Mouse (Mus musculus) heart, embryonic 11.5 days (tissue): ENCODE results near the gene Cyp1a1. TPM values are rescaled to one million over a fixed set of nuclear protein-coding genes. Genes with fewer than 3 reads are reported as not detected.

Experiments used
- ATAC-seq: fragments of 200-750 bp; cut with Nextera tagmentation; replicated peaks from 2 replicates; pipeline ENCODE4 v1.8.0; 2017; ENCODE audit warnings: moderate library complexity; ENCODE audit not compliant: insufficient number of reproducible peaks, low FRiP score, low TSS enrichment
- H3K27ac ChIP-seq: fragments of 300-500 bp; sonication (generic); 2 replicates; pipeline ENCODE4 v1.5.1; 2014; ENCODE audit warnings: mild to moderate bottlenecking, low read depth, low read length
- H3K27me3 ChIP-seq: fragments of 300-500 bp; sonication (generic); 2 replicates; pipeline ENCODE4 v1.6.1; 2014; ENCODE audit warnings: mild to moderate bottlenecking, low read length, mixed read lengths; ENCODE audit not compliant: control insufficient read depth, insufficient read depth
- H3K36me3 ChIP-seq: fragments of 300-500 bp; sonication (generic); 2 replicates; pipeline ENCODE4 v1.6.1; 2014; ENCODE audit warnings: mild to moderate bottlenecking, low read length, moderate library complexity, mixed read lengths; ENCODE audit not compliant: control insufficient read depth, insufficient read depth
- H3K4me1 ChIP-seq: fragments of 300-500 bp; sonication (generic); 2 replicates; pipeline ENCODE4 v1.6.1; 2014; ENCODE audit warnings: low read length; ENCODE audit not compliant: control insufficient read depth, insufficient read depth
- H3K4me2 ChIP-seq: fragments of 300-500 bp; sonication (generic); 2 replicates; pipeline ENCODE4 v1.6.1; 2014; ENCODE audit warnings: mild to moderate bottlenecking, moderate library complexity
- H3K4me3 ChIP-seq: fragments of 300-500 bp; sonication (generic); 2 replicates; pipeline ENCODE4 v1.5.1; 2014; ENCODE audit warnings: low read depth, low read length
- H3K9ac ChIP-seq: fragments of 300-500 bp; sonication (generic); 2 replicates; pipeline ENCODE4 v1.6.1; 2014; ENCODE audit warnings: mild to moderate bottlenecking, low read depth, low read length, moderate library complexity
- H3K9me3 ChIP-seq: fragments of 300-500 bp; sonication (generic); replicated peaks from 2 replicates; pipeline ENCODE4 v1.6.1; 2016; ENCODE audit warnings: low read length; ENCODE audit not compliant: control insufficient read depth
- WGBS: fragments of 180-500 bp; shearing (Covaris S2); extraction: QIAGEN DNeasy Blood & Tissue Kit; methylation state at CpG from one replicate; pipeline ENCODE4 v1.1.7; 2014; ENCODE audit not compliant: insufficient replicate concordance; 5-methylcytosine and 5-hydroxymethylcytosine counted together
- polyA plus RNA-seq: library from polyadenylated mRNA; unstranded; fragments of >200 nt; fragmentation: Nextera tagmentation; extraction: Ambion mirVana; gene quantifications from 2 replicates; pipeline ENCODE4 v1.2.1, GENCODE M21; 2014

Gene Cyp1a1
- polyA plus RNA-seq, 1 experiment from 2014 or later, result not detected

- Histone ChIP-seq H3K27me3 (no peaks in the 10 kb centered on the region), H3K9me3 (no peaks in the 10 kb centered on the region), H3K4me2 (no peak overlapping the region), H3K27ac (no peak overlapping the region), H3K9ac (no peak overlapping the region), H3K4me3 (no peak overlapping the region), H3K4me1 (peaks cover 4% of the 10 kb centered on the region; the same call in 1 of the 2 replicates), H3K36me3 (no peaks in the 10 kb centered on the region)
- ATAC-seq, result no peak
- WGBS, result 63% methylated on average over 6 of the region's 6 CpGs
These were observed 27.2 kb upstream of the Cyp1a1 start for GRCm38 (mm10) chr9:57660501-57660900.

DNA sequence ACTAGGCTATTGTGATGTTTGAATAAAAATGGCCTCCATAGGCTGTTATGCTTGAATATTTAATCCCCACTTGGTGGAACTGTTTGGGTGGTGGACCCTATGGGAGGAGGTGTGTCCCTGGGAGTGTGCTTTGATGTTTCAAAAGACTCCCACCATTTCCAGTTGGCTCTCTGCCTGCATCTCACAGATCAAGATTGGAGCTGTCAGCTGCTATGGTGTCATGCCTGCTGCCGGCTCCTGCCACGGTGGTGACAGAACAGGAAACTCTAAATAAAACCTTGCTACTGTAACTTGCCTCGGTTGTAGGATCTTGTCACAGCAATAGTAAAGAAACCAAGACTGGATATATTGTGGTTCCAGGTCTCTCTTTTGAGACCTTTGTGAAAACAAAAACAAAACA lies 26.2 kb upstream of the Cyp1a1 start:
- no peak overlapping the region for H3K27ac ChIP-seq
- H3K9me3 ChIP-seq, result no peaks in the 10 kb centered on the region
- H3K9ac ChIP-seq, result no peak overlapping the region
- no peak overlapping the region for H3K4me3 ChIP-seq
- H3K4me2 ChIP-seq, result no peak overlapping the region
- 35% methylated on average over 3 of the region's 3 CpGs for WGBS
- H3K36me3 ChIP-seq, result no peaks in the 10 kb centered on the region
- no peaks in the 10 kb centered on the region for H3K4me1 ChIP-seq
- ATAC-seq, result no peak
- H3K27me3 ChIP-seq, result no peaks in the 10 kb centered on the region

DNA sequence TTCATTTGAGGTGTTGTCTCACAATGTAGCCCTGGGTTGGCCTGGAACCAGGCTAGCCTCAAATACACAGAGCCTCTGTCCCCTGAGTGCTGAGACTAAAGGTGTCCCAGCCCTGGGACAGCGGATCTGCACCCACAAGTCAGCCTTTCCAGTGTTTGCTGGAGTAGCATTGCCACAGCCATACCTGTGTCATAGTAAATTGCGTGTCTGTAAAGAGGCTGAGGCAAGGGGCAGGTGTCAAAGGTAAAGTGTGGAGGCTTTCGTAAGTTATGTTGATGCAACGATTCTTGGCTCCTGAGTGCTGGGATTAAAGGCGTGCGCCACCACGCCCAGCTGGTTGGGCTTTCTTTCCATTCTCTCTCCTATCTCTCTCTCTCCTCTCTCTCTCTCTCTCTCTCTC lies 23.1 kb upstream of the Cyp1a1 start:
- Histone ChIP-seq H3K9ac (no peak overlapping the region), H3K36me3 (no peaks in the 10 kb centered on the region), H3K4me2 (no peak overlapping the region), H3K4me3 (no peak overlapping the region), H3K27ac (no peak overlapping the region), H3K27me3 (no peaks in the 10 kb centered on the region), H3K4me1 (peaks cover 3% of the 10 kb centered on the region; the same call in 1 of the 2 replicates), H3K9me3 (no peaks in the 10 kb centered on the region)
- 50% methylated on average over 7 of the region's 7 CpGs for WGBS
- ATAC-seq, result no peak

DNA sequence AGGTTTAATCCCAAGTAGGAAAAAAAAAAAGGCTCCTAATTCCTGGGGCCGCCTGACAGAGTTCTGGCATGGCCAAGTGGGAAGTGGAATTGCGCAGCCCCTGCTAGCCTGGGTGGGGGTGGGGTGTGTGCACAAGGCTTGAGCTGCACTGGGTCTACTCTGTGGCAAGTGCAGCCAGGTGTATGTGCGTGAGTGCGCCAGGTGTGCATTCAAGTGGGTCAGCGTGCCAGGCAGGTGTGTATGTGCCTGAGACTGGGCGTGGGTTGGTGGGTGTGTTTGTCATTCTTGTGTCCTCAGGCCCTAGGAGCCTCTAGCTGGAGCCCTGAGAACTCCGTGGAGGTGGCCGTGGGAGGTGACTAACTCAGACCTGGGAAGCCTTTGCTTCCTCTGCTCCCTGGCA lies 21.2 kb upstream of the Cyp1a1 start:
- H3K27ac ChIP-seq, result no peak overlapping the region
- no peaks in the 10 kb centered on the region for H3K9me3 ChIP-seq
- 85% methylated on average over 8 of the region's 8 CpGs for WGBS
- no peak for ATAC-seq
- no peak overlapping the region for H3K9ac ChIP-seq
- H3K27me3 ChIP-seq, result no peaks in the 10 kb centered on the region
- H3K36me3 ChIP-seq, result no peaks in the 10 kb centered on the region
- no peak overlapping the region for H3K4me2 ChIP-seq
- H3K4me3 ChIP-seq, result no peak overlapping the region
- H3K4me1 ChIP-seq, result peaks cover 3% of the 10 kb centered on the region; the same call in 1 of the 2 replicates

GRCm38 (mm10) chr9:57667136-57667535 lies 20.6 kb upstream of the Cyp1a1 start:
- ATAC-seq, result no peak
- H3K27ac ChIP-seq, result no peak overlapping the region
- H3K9ac ChIP-seq, result no peak overlapping the region
- 61% methylated on average over 3 of the region's 3 CpGs for WGBS
- H3K27me3 ChIP-seq, result no peaks in the 10 kb centered on the region
- H3K9me3 ChIP-seq, result no peaks in the 10 kb centered on the region
- peaks cover 3% of the 10 kb centered on the region; the same call in 1 of the 2 replicates for H3K4me1 ChIP-seq
- no peak overlapping the region for H3K4me2 ChIP-seq
- no peak overlapping the region for H3K4me3 ChIP-seq
- no peaks in the 10 kb centered on the region for H3K36me3 ChIP-seq

DNA sequence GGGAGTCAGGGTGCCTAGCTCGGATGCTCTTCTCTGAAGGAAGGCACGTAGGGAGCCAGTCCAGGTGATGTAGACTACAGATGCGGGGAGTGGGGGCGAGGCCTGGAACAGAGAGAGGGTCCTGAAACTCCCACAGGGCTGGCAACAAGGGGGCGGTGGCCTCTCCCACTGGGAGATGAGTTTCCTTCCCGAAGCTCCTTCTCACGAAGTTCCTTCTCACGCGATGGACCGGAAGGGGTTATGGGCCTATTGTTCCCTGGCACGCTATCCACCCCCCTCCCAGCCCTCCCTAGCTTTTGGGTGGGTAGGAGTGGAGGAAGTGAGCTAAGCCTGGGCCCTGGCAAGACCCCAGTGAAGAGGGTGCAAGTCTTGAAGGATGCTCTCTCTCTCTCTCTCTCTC lies 19.9 kb upstream of the Cyp1a1 start:
- peaks cover 3% of the 10 kb centered on the region; the same call in 1 of the 2 replicates for H3K4me1 ChIP-seq
- no peak overlapping the region for H3K9ac ChIP-seq
- 72% methylated on average over 11 of the region's 11 CpGs for WGBS
- no peak overlapping the region for H3K27ac ChIP-seq
- no peaks in the 10 kb centered on the region for H3K27me3 ChIP-seq
- no peak overlapping the region for H3K4me2 ChIP-seq
- H3K4me3 ChIP-seq, result no peak overlapping the region
- ATAC-seq, result no peak
- no peaks in the 10 kb centered on the region for H3K36me3 ChIP-seq
- no peaks in the 10 kb centered on the region for H3K9me3 ChIP-seq

GRCm38 (mm10) chr9:57668277-57668676 lies 19.5 kb upstream of the Cyp1a1 start:
- Histone ChIP-seq H3K9ac (no peak overlapping the region), H3K9me3 (no peaks in the 10 kb centered on the region), H3K36me3 (no peaks in the 10 kb centered on the region), H3K27me3 (no peaks in the 10 kb centered on the region), H3K27ac (no peak overlapping the region), H3K4me3 (no peak overlapping the region), H3K4me2 (no peak overlapping the region), H3K4me1 (peaks cover 3% of the 10 kb centered on the region; the same call in 1 of the 2 replicates)
- no peak for ATAC-seq
- WGBS, result 31% methylated on average over 1 of the region's 1 CpGs

DNA sequence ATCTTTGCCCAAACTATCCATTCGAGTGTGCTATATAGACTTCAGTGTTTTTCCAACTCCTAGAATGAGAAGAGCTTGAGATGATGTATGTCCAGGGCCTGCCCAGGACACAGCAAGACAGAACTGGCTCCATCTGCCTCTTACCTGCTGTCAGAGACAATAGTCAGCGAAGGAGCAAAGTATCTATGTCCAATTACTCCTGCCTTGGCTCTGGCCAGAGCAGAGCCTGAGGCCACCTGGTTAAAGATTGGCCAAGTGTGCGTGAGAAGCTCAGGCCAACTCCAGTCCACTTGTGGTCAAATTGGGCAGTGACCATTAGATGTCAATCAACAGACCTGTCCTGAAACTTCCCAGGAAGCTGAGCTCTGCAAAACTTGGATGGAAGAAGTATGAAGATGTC lies 18.2 kb upstream of the Cyp1a1 start:
- Histone ChIP-seq H3K27ac (no peak overlapping the region), H3K4me1 (peaks cover 3% of the 10 kb centered on the region; the same call in 1 of the 2 replicates), H3K4me2 (no peak overlapping the region), H3K36me3 (no peaks in the 10 kb centered on the region), H3K9ac (no peak overlapping the region), H3K27me3 (no peaks in the 10 kb centered on the region), H3K9me3 (no peaks in the 10 kb centered on the region), H3K4me3 (no peak overlapping the region)
- no peak for ATAC-seq
- WGBS, result 75% methylated on average over 3 of the region's 3 CpGs

DNA sequence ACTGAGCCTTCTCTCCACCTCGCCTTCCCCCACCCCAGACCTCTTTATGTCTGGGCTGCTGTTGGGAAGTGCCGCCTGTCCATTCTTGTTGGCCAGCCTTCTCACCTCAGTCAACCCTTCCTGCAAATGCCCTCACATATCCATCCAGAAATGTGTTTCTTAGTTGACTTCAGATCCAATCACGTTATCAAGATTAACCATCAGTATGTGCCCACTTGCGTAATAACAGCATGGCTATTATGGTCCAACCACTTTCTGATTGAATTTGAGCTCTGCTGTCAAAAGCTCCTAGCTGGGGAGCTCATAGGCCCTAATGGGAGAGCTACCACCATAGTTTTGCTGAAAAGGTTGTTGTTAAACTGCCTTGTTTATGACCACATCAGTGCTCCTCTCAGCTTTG lies 16.7 kb upstream of the Cyp1a1 start:
- H3K27ac ChIP-seq, result no peak overlapping the region

More for the DNA sequence above, 16.7 kb upstream of the Cyp1a1 start:
- WGBS, result 80% methylated on average over 4 of the region's 4 CpGs
- H3K4me3 ChIP-seq, result no peak overlapping the region
- H3K36me3 ChIP-seq, result no peaks in the 10 kb centered on the region
- H3K4me1 ChIP-seq, result peaks cover 3% of the 10 kb centered on the region; the same call in 1 of the 2 replicates
- ATAC-seq, result no peak
- no peak overlapping the region for H3K9ac ChIP-seq
- H3K9me3 ChIP-seq, result no peaks in the 10 kb centered on the region
- no peaks in the 10 kb centered on the region for H3K27me3 ChIP-seq
- H3K4me2 ChIP-seq, result no peak overlapping the region
